Mouse (Mus musculus): ENCODE data around the gene Fam204a.

Gene Fam204a

DNA sequence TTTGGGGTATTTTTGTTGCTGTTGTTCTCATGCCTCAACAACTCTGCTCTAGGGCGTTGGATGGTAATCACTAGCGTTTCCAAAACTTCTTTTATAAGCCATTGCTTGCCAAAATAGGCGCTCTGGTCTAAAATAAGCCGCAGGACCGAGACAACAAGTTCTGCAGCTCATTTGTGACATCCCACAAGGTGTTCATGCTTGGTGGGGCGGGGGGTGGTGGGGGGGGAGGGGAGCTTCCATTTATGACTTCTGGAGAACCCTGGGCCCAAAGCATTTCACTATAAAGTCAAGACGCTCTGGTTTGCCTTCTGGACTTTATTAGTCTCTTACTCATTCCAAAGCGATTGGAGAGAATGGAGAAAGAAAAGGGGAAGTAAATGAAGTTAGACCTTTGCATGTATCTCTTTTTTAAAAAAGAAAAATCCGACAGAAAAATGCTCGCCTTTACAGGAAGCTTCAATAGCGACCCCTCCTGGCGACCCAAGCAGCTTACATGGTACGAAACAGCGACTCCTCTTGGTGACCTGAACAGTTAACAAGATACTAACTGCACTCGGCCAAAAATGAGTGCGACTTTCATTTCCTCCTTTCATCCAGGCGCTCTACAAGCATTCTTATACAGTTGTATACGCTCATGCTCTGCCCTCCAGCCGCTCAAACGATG is 65.8 kb downstream of the Fam204a start:
- peak; percentile 78 to 83 for DNase-seq

- DNase-seq: no peak
Measured at GRCm38 (mm10) chr19:60159827-60160226, 66.7 kb downstream of the Fam204a start.

- no peak for DNase-seq
Measured at GRCm38 (mm10) chr19:60155266-60155665, 71.2 kb downstream of the Fam204a start.

DNA sequence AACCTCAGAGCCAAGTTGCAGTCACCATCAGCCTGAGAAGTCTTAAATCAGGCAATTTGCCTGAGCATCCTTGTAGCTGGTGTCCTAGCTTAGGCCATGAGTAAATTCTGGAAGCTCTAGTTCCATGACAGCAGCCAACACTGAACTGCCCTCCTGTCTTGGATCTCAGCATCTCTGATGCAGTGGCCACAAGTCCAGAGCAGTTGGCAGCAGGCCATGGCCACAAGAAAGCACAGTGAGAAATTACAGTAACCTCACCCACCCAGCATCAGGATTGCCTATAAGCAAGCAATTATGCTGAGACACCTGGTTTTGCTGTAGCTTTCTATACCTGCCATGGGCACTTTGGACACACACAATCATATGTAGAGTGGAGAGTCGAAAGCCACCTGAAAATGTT is 73.4 kb downstream of the Fam204a start:
- DNase-seq: no peak

GRCm38 (mm10) chr19:60150056-60150455 is 76.4 kb downstream of the Fam204a start:
- no peak for DNase-seq

DNA sequence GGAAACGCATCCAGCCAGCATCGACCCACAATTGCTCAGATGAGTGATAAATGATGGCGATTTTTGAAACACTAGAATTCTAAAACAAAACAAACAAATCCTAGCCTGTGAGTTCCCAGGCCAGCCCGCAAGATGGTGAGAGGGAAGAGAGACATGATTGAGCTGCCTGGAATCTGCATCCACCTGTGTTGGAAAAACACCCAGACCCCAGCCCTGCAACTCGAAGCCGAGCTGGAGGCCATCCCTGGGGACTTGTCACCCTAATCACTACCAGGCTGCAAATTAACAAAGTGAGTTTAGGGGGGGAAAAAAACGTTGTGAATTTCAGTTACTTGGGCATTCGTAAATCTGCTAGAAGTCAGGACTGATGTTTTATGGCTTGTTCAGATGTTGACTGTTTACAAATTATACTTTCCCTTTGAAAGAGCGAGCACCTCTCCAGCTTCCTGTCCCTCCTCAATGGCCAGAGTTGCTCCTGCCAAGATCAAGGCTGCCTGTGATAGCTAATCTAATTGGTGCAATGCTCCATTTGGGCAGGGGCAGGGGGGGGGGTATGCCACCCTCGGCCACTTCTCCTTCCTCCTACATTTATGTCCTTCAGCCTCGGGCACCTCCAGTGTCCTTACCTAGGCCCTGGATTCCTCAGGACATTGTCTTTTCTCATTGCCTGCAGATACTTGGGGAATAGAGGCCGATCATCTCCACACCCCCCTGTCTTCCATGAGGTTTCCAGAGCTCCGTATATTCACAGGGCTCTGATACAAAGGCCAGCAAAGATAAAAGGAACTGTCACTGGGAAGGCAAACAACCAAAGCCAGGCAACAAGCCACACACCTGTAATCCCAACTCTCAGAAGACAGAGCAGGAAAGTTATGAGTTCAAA is 77.2 kb downstream of the Fam204a start:
- DNase-seq: no peak

All from kidney, postnatal 4 days (tissue).